Mouse (Mus musculus) olfactory bulb, adult 2 months (tissue): ENCODE measurements around the gene Ncapg2.

Experiments
- CTCF ChIP-seq: fragments of 200-500 bp; IDR thresholded peaks from 2 replicates; pipeline ENCODE4 v1.5.1; 2012; ENCODE audit warnings: low read depth, mild to moderate bottlenecking, low read length, moderate library complexity; ENCODE audit not compliant: insufficient read depth
- POLR2A ChIP-seq: fragments of 200-500 bp; IDR thresholded peaks from 2 replicates; pipeline ENCODE4 v1.6.1; 2012; ENCODE audit warnings: mild to moderate bottlenecking, low read depth, low read length, moderate library complexity; ENCODE audit not compliant: insufficient read depth

GRCm38 (mm10) chr12:116407883-116408282, 2.7 kb downstream of the Ncapg2 start:
- no peak for TF ChIP-seq POLR2A
- TF ChIP-seq CTCF, result no peak
